Mouse (Mus musculus) C2C12 (cell line): ENCODE data around the gene Slc28a1.

Experiments used
- CEBPB ChIP-seq: IDR thresholded peaks from one replicate; pipeline ENCODE4 v1.6.1; 2011; ENCODE audit warnings: low read depth, mild to moderate bottlenecking, control low read depth, moderate library complexity
- CTCF ChIP-seq: IDR thresholded peaks from one replicate; pipeline ENCODE4 v1.5.1; 2011; ENCODE audit not compliant: control insufficient read depth, insufficient read depth, insufficient read length
- FOSL1 ChIP-seq: IDR thresholded peaks from one replicate; pipeline ENCODE4 v1.8.0; 2011; ENCODE audit warnings: mild to moderate bottlenecking, low read length; ENCODE audit not compliant: poor library complexity, insufficient read depth, severe bottlenecking
- MAX ChIP-seq: IDR thresholded peaks from one replicate; pipeline ENCODE4 v1.6.1; 2011; ENCODE audit warnings: mild to moderate bottlenecking, control low read depth
- MYOD1 ChIP-seq: IDR thresholded peaks from one replicate; pipeline ENCODE4 v1.6.1; 2011; ENCODE audit warnings: low read depth; ENCODE audit not compliant: control insufficient read depth, insufficient read length
- USF1 ChIP-seq: IDR thresholded peaks from one replicate; pipeline ENCODE4 v1.6.1; 2011; ENCODE audit warnings: low read depth, mild to moderate bottlenecking, control low read depth, moderate library complexity

DNA sequence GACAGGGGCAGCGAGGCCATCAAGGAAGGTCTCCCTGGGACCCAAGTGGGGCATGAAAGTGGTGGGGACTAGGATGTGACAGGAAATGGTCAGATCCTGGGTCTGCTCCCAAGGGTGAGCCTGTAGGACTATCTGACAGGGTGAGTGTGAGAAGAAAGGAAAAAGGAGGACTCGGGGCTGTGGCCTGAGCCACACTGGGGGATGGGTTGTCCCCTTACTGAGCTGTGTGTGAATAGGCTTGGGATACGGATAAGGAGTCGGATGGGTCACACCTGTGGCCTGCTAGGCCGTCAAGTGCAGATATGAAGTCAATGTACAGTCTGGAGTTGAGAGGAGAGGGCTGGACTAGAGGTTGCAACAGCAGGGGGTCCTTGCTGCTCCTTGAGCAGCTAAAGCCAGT is 38.9 kb upstream of the Slc28a1 start:
- no peak for TF ChIP-seq CTCF
- TF ChIP-seq MYOD1: no peak
- no peak for TF ChIP-seq CEBPB
- TF ChIP-seq FOSL1: no peak
- no peak for TF ChIP-seq MAX
- no peak for TF ChIP-seq USF1
